Mouse (Mus musculus) neural tube, embryonic 15.5 days (tissue): Measurements from ENCODE around the gene Rfk. TPM values are rescaled to one million over a fixed set of nuclear protein-coding genes. Genes with fewer than 3 reads are reported as not detected.

Experiments used
- ATAC-seq: fragments of 200-750 bp; cut with Nextera tagmentation; 2 replicates; pipeline ENCODE4 v1.8.0; 2017; ENCODE audit warnings: mild to moderate bottlenecking, moderate TSS enrichment, moderate library complexity; ENCODE audit not compliant: low FRiP score
- H3K27ac ChIP-seq: fragments of 300-500 bp; sonication (generic); replicated peaks from 2 replicates; pipeline ENCODE4 v1.5.1; 2015; ENCODE audit warnings: mild to moderate bottlenecking, inconsistent platforms
- H3K27me3 ChIP-seq: fragments of 300-500 bp; sonication (generic); replicated peaks from 2 replicates; pipeline ENCODE4 v1.6.1; 2015; ENCODE audit warnings: inconsistent platforms
- H3K36me3 ChIP-seq: fragments of 300-500 bp; sonication (generic); 2 replicates; pipeline ENCODE4 v1.6.1; 2015; ENCODE audit warnings: inconsistent platforms
- H3K4me1 ChIP-seq: fragments of 300-500 bp; sonication (generic); 2 replicates; pipeline ENCODE4 v1.6.1; 2015; ENCODE audit warnings: inconsistent platforms
- H3K4me2 ChIP-seq: fragments of 300-500 bp; sonication (generic); 2 replicates; pipeline ENCODE4 v1.6.1; 2015; ENCODE audit warnings: inconsistent platforms, mild to moderate bottlenecking, moderate library complexity
- H3K4me3 ChIP-seq: fragments of 300-500 bp; sonication (generic); replicated peaks from 2 replicates; pipeline ENCODE4 v1.5.1; 2015; ENCODE audit warnings: mild to moderate bottlenecking, inconsistent platforms
- H3K9ac ChIP-seq: fragments of 300-500 bp; sonication (generic); replicated peaks from 2 replicates; pipeline ENCODE4 v1.6.1; 2015; ENCODE audit warnings: mild to moderate bottlenecking, inconsistent platforms
- H3K9me3 ChIP-seq: fragments of 300-500 bp; sonication (generic); replicated peaks from 2 replicates; pipeline ENCODE4 v1.6.1; 2016; ENCODE audit warnings: inconsistent platforms
- WGBS: fragments of 180-500 bp; shearing (Covaris S2); methylation state at CpG from one replicate; pipeline ENCODE4 v1.1.7; 2015; ENCODE audit warnings: mixed read lengths; 5-methylcytosine and 5-hydroxymethylcytosine counted together
- polyA plus RNA-seq: library from polyadenylated mRNA; unstranded; fragments of >200 nt; fragmentation: Nextera tagmentation; extraction: Ambion mirVana; gene quantifications from 2 replicates; pipeline ENCODE4 v1.2.1, GENCODE M21; 2015

Gene Rfk
- polyA plus RNA-seq, 1 experiment from 2014 or later = 97.4 TPM

GRCm38 (mm10) chr19:17412915-17413459 lies 19.1 kb downstream of the Rfk start:
- H3K27me3 ChIP-seq = no peaks in the 10 kb centered on the region
- H3K9ac ChIP-seq = no peak overlapping the region
- WGBS = 79% methylated on average over 4 of the region's 4 CpGs
- no peaks in the 10 kb centered on the region for H3K9me3 ChIP-seq
- H3K4me1 ChIP-seq = no peaks in the 10 kb centered on the region
- H3K4me3 ChIP-seq = no peak overlapping the region
- H3K27ac ChIP-seq = no peak overlapping the region
- no peaks in the 10 kb centered on the region for H3K36me3 ChIP-seq
- no peak for ATAC-seq
- H3K4me2 ChIP-seq = no peak overlapping the region

- H3K4me3 ChIP-seq = no peak overlapping the region
- H3K9me3 ChIP-seq = no peaks in the 10 kb centered on the region
- H3K4me1 ChIP-seq = no peaks in the 10 kb centered on the region
- no peak for ATAC-seq
- WGBS = 84% methylated on average over 1 of the region's 1 CpGs
- H3K36me3 ChIP-seq = no peaks in the 10 kb centered on the region
- no peak overlapping the region for H3K9ac ChIP-seq
- H3K4me2 ChIP-seq = no peak overlapping the region
- H3K27ac ChIP-seq = no peak overlapping the region
- no peaks in the 10 kb centered on the region for H3K27me3 ChIP-seq
These were observed 24.0 kb downstream of the Rfk start for GRCm38 (mm10) chr19:17417855-17418254.

- Histone ChIP-seq H3K4me2 (no peak overlapping the region), H3K9me3 (no peaks in the 10 kb centered on the region), H3K4me1 (no peaks in the 10 kb centered on the region), H3K27me3 (no peaks in the 10 kb centered on the region), H3K4me3 (no peak overlapping the region), H3K27ac (no peak overlapping the region), H3K36me3 (no peaks in the 10 kb centered on the region), H3K9ac (no peak overlapping the region)
- ATAC-seq = no peak
- WGBS = 89% methylated on average over 3 of the region's 3 CpGs
These were observed 29.5 kb downstream of the Rfk start for GRCm38 (mm10) chr19:17423306-17423705.

GRCm38 (mm10) chr19:17427824-17428560 lies 34.1 kb downstream of the Rfk start:
- ATAC-seq = no peak
- Histone ChIP-seq H3K9me3 (no peaks in the 10 kb centered on the region), H3K4me2 (no peak overlapping the region), H3K27me3 (no peaks in the 10 kb centered on the region), H3K36me3 (no peaks in the 10 kb centered on the region), H3K4me3 (no peak overlapping the region), H3K4me1 (no peaks in the 10 kb centered on the region), H3K27ac (no peak overlapping the region), H3K9ac (no peak overlapping the region)
- WGBS = 91% methylated on average over 2 of the region's 2 CpGs

GRCm38 (mm10) chr19:17428561-17428914 lies 34.7 kb downstream of the Rfk start:
- Histone ChIP-seq H3K9me3 (no peaks in the 10 kb centered on the region), H3K9ac (no peak overlapping the region), H3K36me3 (no peaks in the 10 kb centered on the region), H3K4me3 (no peak overlapping the region), H3K4me1 (no peaks in the 10 kb centered on the region), H3K27me3 (no peaks in the 10 kb centered on the region), H3K4me2 (no peak overlapping the region), H3K27ac (no peak overlapping the region)
- 90% methylated on average over 2 of the region's 2 CpGs for WGBS
- no peak for ATAC-seq

GRCm38 (mm10) chr19:17436651-17437050 lies 42.8 kb downstream of the Rfk start:
- H3K9me3 ChIP-seq = no peaks in the 10 kb centered on the region
- H3K4me2 ChIP-seq = no peak overlapping the region
- no peaks in the 10 kb centered on the region for H3K27me3 ChIP-seq
- peaks cover 2% of the 10 kb centered on the region; the same call in 1 of the 2 replicates for H3K4me1 ChIP-seq
- 91% methylated on average over 1 of the region's 1 CpGs for WGBS
- no peak overlapping the region for H3K27ac ChIP-seq
- H3K36me3 ChIP-seq = no peaks in the 10 kb centered on the region
- no peak for ATAC-seq
- no peak overlapping the region for H3K9ac ChIP-seq
- H3K4me3 ChIP-seq = no peak overlapping the region

- Histone ChIP-seq H3K9ac (no peak overlapping the region), H3K27ac (no peak overlapping the region), H3K4me3 (no peak overlapping the region), H3K36me3 (no peaks in the 10 kb centered on the region), H3K27me3 (no peaks in the 10 kb centered on the region), H3K4me2 (no peak overlapping the region), H3K4me1 (peaks cover 2% of the 10 kb centered on the region; the same call in 1 of the 2 replicates), H3K9me3 (no peaks in the 10 kb centered on the region)
- WGBS = 75% methylated on average over 4 of the region's 4 CpGs
- no peak for ATAC-seq
These were observed 45.8 kb downstream of the Rfk start for GRCm38 (mm10) chr19:17439476-17440189.

- Histone ChIP-seq H3K27ac (no peak overlapping the region), H3K4me2 (no peak overlapping the region), H3K4me1 (peaks cover 2% of the 10 kb centered on the region; the same call in 1 of the 2 replicates), H3K9ac (no peak overlapping the region), H3K4me3 (no peak overlapping the region), H3K36me3 (no peaks in the 10 kb centered on the region), H3K9me3 (no peaks in the 10 kb centered on the region), H3K27me3 (no peaks in the 10 kb centered on the region)
- 92% methylated on average over 7 of the region's 7 CpGs for WGBS
- no peak for ATAC-seq
These were observed 49.7 kb downstream of the Rfk start for GRCm38 (mm10) chr19:17443581-17443980.

Other genes starting within 250 kb of the Rfk start
- 0.74 and 1.4 TPM in 2 replicates for gene Gcnt1, start 21.2 kb upstream of the Rfk start, polyA plus RNA-seq